Mouse (Mus musculus): ENCODE data around the gene Tbl2. TPM values are rescaled to one million over a fixed set of nuclear protein-coding genes. Genes with fewer than 3 reads are reported as not detected.

The Tbl2 gene
- polyA plus RNA-seq, 1 experiment from 2014 or later = 13.7 TPM

DNA sequence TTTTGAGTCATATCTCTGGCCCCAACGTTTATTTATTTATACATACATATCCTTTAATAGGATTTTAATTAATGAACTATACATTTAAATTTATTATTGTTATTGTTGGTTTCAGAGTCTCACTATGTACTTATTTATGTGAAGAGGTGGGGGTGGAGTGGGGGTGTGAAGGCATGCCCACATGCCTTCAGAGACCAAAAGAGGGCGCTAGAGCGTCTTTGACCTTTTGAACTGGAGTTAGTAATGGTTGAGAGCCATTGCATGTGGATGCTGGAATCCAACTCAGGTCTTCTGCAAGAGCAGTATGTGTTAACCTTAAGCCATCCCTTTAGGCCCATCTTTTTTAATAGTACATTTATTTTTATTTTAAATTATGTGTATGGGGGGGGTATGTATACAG is 36.1 kb downstream of the Tbl2 start:
- DNase-seq (ENCODE audit: low spot score) = peak; percentile 42

DNA sequence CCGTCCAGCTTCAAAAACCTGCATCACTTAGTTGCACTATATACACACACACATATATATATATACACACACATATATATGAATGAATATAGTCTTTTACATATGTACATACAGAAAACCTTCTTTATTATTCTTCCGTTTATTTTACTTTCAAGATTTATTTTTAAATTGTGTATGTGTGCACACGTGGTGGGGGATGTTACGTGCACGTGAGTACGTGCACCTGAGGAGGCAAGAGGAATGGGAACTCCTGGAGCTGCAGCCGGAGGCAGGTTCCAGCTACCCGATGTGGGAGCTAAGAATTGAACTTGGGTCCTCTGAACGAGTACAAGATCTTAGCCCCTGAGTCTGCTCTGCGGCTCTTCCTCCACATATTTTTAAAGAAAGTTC is 36.8 kb downstream of the Tbl2 start:
- DNase-seq (ENCODE audit: low spot score) = no peak

DNA sequence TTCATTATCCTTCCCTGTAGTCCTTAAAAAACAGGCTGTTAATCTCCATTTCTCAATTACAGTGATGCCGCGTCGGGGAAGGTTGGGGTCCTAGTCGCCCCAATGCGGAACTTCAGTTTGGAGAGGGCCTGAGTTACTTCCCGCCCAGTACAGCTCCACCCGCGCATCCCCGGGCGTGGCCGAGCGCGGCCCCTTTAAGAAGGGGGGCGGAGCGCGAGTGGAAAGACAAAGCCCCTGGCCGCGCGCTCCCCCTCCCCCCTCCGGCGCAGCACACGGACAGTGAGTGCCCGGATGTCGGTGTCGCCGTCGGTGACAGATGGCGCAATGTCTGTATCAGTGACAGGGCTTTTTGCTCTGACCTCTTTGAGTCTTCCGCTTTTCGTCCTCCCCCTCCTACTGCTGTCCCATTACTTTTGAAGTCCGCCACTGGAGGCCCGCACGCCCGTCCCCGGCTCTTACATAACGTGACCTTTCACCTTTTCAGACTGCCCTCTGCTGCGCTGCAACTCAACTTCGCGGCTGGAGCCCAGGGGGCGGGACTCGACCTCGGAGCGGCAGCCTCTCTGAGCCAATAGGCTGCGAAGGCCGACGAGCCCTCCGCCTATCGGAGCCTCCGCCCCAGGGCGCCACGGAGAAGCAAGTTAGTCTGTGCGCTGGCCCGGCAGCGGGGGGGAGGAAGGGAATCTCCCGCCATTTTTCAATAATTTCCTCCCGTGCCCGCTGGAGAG is 37.3 kb downstream of the Tbl2 start, which contains the start of gene Baz1b:
TSS of gene Baz1b (plus strand) at position 644 of the 728 bp plus-strand sequence.
- peak; percentile 97 for DNase-seq (ENCODE audit: low spot score)

DNA sequence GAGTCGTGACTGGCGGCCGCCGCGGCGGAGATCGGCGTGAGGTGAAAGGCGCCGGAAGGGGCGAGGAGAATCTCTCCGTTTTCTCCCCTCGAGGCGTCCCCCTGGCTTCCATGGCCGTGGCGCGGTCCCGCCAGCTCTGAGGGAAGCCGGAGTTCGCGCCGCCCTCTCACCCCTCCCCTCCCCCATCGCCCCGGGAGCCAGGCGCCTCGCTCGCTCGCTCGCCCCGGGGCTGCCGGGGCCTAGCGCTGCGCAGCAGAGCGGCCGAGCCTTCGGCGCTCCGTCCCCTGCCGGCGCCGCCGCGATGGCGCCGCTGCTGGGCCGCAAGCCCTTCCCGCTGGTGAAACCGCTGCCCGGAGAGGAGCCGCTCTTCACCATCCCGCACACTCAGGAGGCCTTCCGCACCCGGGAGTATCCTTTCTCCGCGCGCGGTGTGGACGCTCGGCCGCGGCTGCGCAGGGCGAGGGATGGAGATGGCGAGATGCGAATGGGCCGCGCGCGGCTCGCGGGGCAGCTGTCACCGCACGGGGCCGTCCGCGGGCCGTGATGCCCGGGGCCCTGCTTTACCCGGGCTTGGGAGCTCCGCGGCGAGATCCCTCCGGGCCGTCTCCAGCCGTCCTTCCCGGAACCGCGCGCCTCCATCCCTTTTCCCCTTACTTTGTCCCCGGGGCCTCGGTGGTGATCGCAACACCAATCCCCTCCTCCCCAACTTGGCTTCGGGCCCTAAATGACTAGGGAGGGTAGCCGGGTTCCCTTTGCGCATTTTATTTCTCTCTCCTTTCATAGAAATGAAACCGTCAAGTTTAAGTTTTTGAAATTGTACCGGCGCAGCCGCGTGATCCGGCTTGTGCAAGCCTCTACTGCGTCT is 38.1 kb downstream of the Tbl2 start:
- DNase-seq (ENCODE audit: low spot score) = peak; percentile 26

DNA sequence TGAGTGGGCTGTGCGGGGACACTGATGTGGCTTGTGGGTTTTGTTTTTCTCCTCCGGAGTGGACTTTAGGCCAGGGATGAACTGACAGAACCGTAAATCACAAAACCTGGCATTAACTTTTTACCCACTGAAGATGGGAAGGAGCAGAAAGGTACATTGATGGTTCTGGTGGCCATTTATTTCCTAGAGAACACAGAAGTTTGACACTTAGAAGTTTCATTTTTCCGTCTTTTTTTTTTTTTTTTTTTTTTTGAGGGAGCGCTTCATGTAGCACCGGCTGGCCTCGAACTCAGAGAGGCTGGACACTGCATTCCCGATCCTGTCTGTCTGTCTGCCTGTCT is 38.7 kb downstream of the Tbl2 start:
- DNase-seq (ENCODE audit: low spot score) = no peak

DNA sequence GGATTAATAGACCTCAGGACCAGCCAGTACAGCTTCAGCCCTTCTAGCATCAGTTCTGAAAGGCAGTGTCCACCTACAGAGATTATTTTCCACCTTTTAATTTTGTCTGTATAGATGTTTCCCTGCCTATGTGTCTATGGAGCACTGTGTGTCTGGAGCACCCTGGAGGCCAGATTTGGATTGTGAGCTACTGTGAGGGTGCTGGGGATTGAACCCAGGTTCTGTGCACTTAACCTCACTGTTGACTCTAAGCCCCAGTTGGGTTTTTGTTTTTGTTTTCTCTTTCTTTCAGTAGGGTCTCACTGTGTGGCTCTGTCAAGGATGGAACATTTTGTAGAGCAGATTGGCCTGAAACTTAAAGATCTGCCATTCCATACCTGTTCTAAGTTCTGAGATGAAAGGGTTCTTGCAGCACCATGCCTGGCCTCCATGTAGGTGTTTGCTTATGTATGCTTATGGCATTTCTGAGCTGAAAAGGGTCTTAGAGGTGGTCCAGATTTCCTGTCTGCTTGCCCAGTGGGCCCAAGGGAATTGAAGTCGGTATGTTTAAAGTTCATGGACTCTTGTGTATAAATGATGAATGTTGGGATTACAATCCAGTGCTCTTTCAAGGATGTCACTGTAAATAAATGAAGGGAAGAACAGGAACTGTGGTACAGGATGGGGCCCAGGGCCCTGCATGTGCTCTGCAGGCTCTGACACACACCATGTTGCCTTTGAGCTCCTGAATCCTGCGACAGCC is 40.0 kb downstream of the Tbl2 start:
- DNase-seq (ENCODE audit: low spot score) = no peak

DNA sequence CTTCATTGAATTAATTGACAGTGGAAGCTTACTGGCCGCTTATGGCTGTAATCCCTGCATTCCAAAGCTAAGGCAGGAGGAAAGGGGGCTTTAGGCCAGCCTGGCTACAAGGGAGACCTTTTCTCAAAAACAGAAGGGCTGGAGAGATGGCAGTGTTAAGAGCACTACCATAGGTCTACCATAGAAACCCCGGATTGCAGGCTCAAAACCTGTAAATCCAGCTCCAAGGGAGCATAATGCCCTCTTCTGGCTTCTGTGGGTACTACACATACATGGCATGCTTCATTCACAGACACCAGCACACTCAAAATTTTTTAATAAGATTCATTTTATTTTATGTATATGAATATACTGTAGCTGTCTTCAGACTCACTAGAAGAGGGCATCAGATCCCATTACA is 42.2 kb downstream of the Tbl2 start:
- DNase-seq (ENCODE audit: low spot score) = peak; percentile 76

DNA sequence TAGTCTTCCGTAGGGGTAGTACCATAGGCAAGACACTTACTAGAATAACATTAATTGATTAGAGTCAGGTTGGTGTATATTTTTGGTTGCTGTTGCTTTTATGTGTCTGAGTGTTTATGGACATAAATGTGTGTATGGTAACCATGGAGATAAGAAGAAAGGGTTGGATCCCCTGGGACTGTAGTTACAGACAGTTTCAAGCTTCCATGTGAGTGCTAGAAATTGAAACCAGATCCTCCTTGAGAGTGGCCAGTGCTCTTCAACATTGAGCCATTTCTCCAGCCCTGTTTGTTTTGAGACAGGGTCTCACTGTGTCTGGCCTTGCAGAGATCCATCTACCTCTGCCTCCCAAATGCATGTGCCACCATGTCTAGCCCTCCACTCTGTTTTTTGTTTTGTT is 43.0 kb downstream of the Tbl2 start:
- DNase-seq (ENCODE audit: low spot score) = no peak

DNA sequence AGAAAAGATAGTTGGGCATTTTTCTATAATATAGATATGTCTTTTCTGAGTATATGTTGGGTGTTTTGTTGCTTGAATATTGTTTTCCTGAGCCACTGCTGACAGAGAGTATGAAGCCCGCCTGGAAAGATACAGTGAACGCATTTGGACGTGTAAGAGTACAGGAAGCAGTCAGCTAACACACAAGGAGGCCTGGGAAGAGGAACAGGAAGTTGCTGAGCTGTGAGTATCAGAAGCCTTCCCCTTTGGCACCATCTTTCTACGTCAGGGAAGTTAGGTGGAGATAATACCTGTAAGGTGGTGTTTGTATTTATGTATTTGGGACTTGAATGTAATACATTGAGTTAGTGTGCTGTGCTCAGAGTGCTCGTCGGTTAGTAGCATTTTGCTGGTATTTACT is 46.9 kb downstream of the Tbl2 start:
- no peak for DNase-seq (ENCODE audit: low spot score)

DNA sequence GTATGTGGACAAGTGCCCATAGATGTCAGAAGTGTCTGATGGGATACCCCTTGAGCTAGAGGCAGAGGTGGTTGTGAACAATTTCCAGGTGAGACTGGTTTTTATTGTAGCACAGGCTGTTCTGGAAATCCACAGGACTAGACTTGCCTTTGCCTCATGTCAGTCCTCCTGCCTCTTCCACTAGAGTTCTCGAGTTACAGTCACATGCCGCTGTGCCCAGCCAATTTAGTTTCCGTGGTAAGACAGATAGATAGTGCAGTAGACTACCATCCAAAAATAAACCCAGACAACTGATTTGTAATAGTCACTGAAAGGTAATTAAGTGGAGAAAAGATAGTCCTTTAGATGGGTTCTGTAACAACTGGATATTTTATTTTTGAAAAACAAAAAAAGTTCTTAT is 53.3 kb downstream of the Tbl2 start:
- DNase-seq (ENCODE audit: low spot score) = no peak

DNA sequence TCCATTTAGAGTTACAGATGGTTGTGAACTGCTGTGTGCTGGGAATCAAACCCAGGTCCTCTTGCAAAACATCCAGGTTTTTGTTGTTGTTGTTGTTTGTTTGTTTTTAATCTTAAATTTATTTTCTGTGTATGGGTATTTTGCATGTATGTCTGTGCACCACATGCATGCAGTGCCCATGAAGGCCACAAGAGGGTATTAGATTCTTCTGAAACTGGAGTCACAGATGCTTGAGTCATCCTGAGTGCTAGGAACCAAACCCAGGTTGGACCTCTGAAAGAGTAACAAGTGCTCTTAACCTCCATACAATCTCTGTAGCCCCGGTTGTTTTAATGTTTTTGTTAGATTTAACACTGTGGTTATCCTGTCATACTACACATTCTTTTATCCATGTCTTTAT is 58.7 kb downstream of the Tbl2 start:
- peak; percentile 29 for DNase-seq (ENCODE audit: low spot score)

Small RNAs within 50 kb of the gene (microRNA-seq; reads per million reads assigned to microRNA genes)
- not detected for gene Gm25315 (ENCODE audit: borderline number of aligned reads)

Other genes with a start within 250 kb of the Tbl2 start
- gene Tmem270, start 242.9 kb upstream of the Tbl2 start, polyA plus RNA-seq (2015; fragmentation: Nextera tagmentation; extraction: Ambion mirVana) = not detected in 2 replicates
- gene Cldn13, start 234.1 kb upstream of the Tbl2 start, polyA plus RNA-seq (2015; fragmentation: Nextera tagmentation; extraction: Ambion mirVana) = 4.1 and 5.0 TPM in 2 replicates
- 19.9 and 29.5 TPM in 2 replicates for gene Mettl27, start 217.3 kb upstream of the Tbl2 start, polyA plus RNA-seq (2015; fragmentation: Nextera tagmentation; extraction: Ambion mirVana)
- gene Cldn4, start 202.7 kb upstream of the Tbl2 start, polyA plus RNA-seq (2015; fragmentation: Nextera tagmentation; extraction: Ambion mirVana) = 32.6 and 35.4 TPM in 2 replicates
- gene Cldn3, start 163.4 kb upstream of the Tbl2 start, polyA plus RNA-seq (2015; fragmentation: Nextera tagmentation; extraction: Ambion mirVana) = 6.4 and 6.8 TPM in 2 replicates
- gene Abhd11, start 140.5 kb upstream of the Tbl2 start, polyA plus RNA-seq (2015; fragmentation: Nextera tagmentation; extraction: Ambion mirVana) = 51.0 and 52.2 TPM in 2 replicates
- gene Stx1a, start 126.2 kb upstream of the Tbl2 start, polyA plus RNA-seq (2015; fragmentation: Nextera tagmentation; extraction: Ambion mirVana) = 3.2 and 3.3 TPM in 2 replicates
- gene Dnajc30, start 85.5 kb upstream of the Tbl2 start, polyA plus RNA-seq (2015; fragmentation: Nextera tagmentation; extraction: Ambion mirVana) = 28.7 and 28.8 TPM in 2 replicates
- 103 and 119 TPM in 2 replicates for gene Bud23, start 84.7 kb upstream of the Tbl2 start, polyA plus RNA-seq (2015; fragmentation: Nextera tagmentation; extraction: Ambion mirVana)
- gene Vps37d, start 71.4 kb upstream of the Tbl2 start, polyA plus RNA-seq (2015; fragmentation: Nextera tagmentation; extraction: Ambion mirVana) = 1.6 and 1.7 TPM in 2 replicates
- gene Mlxipl, start 59.8 kb upstream of the Tbl2 start, polyA plus RNA-seq (2015; fragmentation: Nextera tagmentation; extraction: Ambion mirVana) = 0.38 and 0.39 TPM in 2 replicates
- 88.1 and 99.0 TPM in 2 replicates for gene Bcl7b, start 18.6 kb downstream of the Tbl2 start, polyA plus RNA-seq (2015; fragmentation: Nextera tagmentation; extraction: Ambion mirVana)
- gene Baz1b, start 37.6 kb downstream of the Tbl2 start, polyA plus RNA-seq (2015; fragmentation: Nextera tagmentation; extraction: Ambion mirVana) = 34.5 and 37.0 TPM in 2 replicates
- gene Fzd9, start 101.6 kb downstream of the Tbl2 start, polyA plus RNA-seq (2015; fragmentation: Nextera tagmentation; extraction: Ambion mirVana) = 0.33 and 0.64 TPM in 2 replicates
- gene Fkbp6, start 200.4 kb downstream of the Tbl2 start, polyA plus RNA-seq (2015; fragmentation: Nextera tagmentation; extraction: Ambion mirVana) = 0.16 TPM in 1 of 2 replicates, not detected in the other
- gene Trim50, start 203.6 kb downstream of the Tbl2 start, polyA plus RNA-seq (2015; fragmentation: Nextera tagmentation; extraction: Ambion mirVana) = not detected in 2 replicates
- gene Nsun5, start 220.3 kb downstream of the Tbl2 start, polyA plus RNA-seq (2015; fragmentation: Nextera tagmentation; extraction: Ambion mirVana) = 37.5 and 40.1 TPM in 2 replicates
- gene Pom121, start 244.9 kb downstream of the Tbl2 start, polyA plus RNA-seq (2015; fragmentation: Nextera tagmentation; extraction: Ambion mirVana) = 8.5 and 10.4 TPM in 2 replicates